Mouse (Mus musculus) liver, embryonic 14.5 days (tissue): Measurements from ENCODE around the gene Inpp4a. TPM values are rescaled to one million over a fixed set of nuclear protein-coding genes. Genes with fewer than 3 reads are reported as not detected.

Experiments
- ATAC-seq: fragments of 200-750 bp; cut with Nextera tagmentation; 2 replicates; pipeline ENCODE4 v1.8.0; 2017; ENCODE audit warnings: moderate number of reproducible peaks, mild to moderate bottlenecking, moderate library complexity; ENCODE audit not compliant: insufficient read depth
- DNase-seq, 3 experiments: peaks; one replicate each; pipeline ENCODE4 v3.0.0-alpha.2; 2012 to 2013; ENCODE audit warnings: low read depth in 3 of 3, low spot score in 3 of 3
- H3K27ac ChIP-seq: fragments of 300-500 bp; sonication (generic); 2 replicates; pipeline ENCODE4 v1.5.1; 2014; ENCODE audit warnings: moderate library complexity, mild to moderate bottlenecking, control low read depth, inconsistent platforms
- H3K27me3 ChIP-seq: fragments of 300-500 bp; sonication (generic); 2 replicates; pipeline ENCODE4 v1.6.1; 2014; ENCODE audit warnings: mild to moderate bottlenecking, low read length, moderate library complexity; ENCODE audit not compliant: control insufficient read depth, insufficient read depth
- H3K36me3 ChIP-seq: fragments of 300-500 bp; sonication (generic); replicated peaks from 2 replicates; pipeline ENCODE4 v1.6.1; 2014; ENCODE audit warnings: low read depth; ENCODE audit not compliant: control insufficient read depth, insufficient read depth
- H3K4me1 ChIP-seq, 2 experiments: fragments of 200-500 bp in 1 of 2; fragments of 300-500 bp in 1 of 2; sonication (generic) in 1 of 2; replicated peaks; 2 replicates each; pipeline ENCODE4 v1.6.1; 2012 to 2014; ENCODE audit warnings: antibody characterized with exemption in 1 of 2, inconsistent platforms in 1 of 2, low read length in 1 of 2; ENCODE audit not compliant: control insufficient read depth in 2 of 2, insufficient read depth in 2 of 2
- H3K4me2 ChIP-seq: fragments of 300-500 bp; sonication (generic); 2 replicates; pipeline ENCODE4 v1.6.1; 2014; ENCODE audit warnings: low read depth, mild to moderate bottlenecking, control low read depth, moderate library complexity
- H3K4me3 ChIP-seq, 2 experiments: fragments of 200-500 bp in 1 of 2; fragments of 300-500 bp in 1 of 2; sonication (generic) in 1 of 2; 2 replicates each; pipeline ENCODE4 v1.5.1; 2012 to 2014; ENCODE audit warnings: low read depth in 2 of 2, low read length in 2 of 2, mild to moderate bottlenecking in 2 of 2, control low read depth in 1 of 2, inconsistent platforms in 1 of 2, moderate library complexity in 1 of 2; ENCODE audit not compliant: insufficient read depth in 1 of 2
- H3K9ac ChIP-seq: fragments of 300-500 bp; sonication (generic); replicated peaks from 2 replicates; pipeline ENCODE4 v1.6.1; 2014; ENCODE audit warnings: mild to moderate bottlenecking, control low read depth, moderate library complexity
- H3K9me3 ChIP-seq: fragments of 300-500 bp; sonication (generic); 2 replicates; pipeline ENCODE4 v1.6.1; 2016; ENCODE audit warnings: low read length, mixed read lengths; ENCODE audit not compliant: control insufficient read depth
- CTCF ChIP-seq: IDR thresholded peaks from 2 replicates; pipeline ENCODE4 v1.5.1; 2016; ENCODE audit warnings: antibody characterized with exemption, low read depth, control low read depth
- EP300 ChIP-seq: IDR thresholded peaks from 2 replicates; pipeline ENCODE4 v1.6.1; 2016; ENCODE audit warnings: antibody characterized with exemption, low read depth
- WGBS: fragments of 180-500 bp; shearing (Covaris S2); extraction: QIAGEN DNeasy Blood & Tissue Kit; methylation state at CpG from one replicate; pipeline ENCODE4 v1.1.7; 2014; ENCODE audit not compliant: insufficient replicate concordance; 5-methylcytosine and 5-hydroxymethylcytosine counted together
- polyA plus RNA-seq, 2 experiments: library from polyadenylated mRNA; depleted of rRNA in 1 of 2; stranded (reverse) in 1 of 2; unstranded in 1 of 2; fragments of >200 nt; fragmentation: Nextera tagmentation in 1 of 2; extraction: Ambion mirVana in 1 of 2; gene quantifications; 2 replicates each; pipeline versions ENCODE4 v1.2.1 to v1.2.3; 2012 to 2014

Inpp4a gene
- polyA plus RNA-seq, 2 experiments = 1.7 to 2.2 TPM

DNA sequence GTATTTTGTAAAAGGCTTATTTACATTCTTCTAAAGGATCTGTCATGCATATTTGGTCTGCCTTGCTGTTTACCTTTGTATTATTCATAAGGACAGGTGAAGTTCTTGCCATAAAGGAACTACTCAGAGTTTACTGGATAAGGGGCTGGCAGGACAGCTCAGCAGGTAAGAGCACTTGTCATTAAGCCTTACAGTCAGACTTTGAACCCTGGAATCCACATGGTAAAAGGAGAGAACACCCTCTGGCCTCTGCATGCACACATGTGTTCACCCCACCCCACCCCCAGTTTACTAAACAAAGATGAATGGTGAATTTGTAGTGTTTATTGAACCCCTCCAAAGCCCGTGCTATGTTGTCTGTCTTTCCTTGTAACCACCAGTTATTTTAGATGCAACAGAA, 115.7 kb downstream of the Inpp4a start:
- no peak for ATAC-seq

DNA sequence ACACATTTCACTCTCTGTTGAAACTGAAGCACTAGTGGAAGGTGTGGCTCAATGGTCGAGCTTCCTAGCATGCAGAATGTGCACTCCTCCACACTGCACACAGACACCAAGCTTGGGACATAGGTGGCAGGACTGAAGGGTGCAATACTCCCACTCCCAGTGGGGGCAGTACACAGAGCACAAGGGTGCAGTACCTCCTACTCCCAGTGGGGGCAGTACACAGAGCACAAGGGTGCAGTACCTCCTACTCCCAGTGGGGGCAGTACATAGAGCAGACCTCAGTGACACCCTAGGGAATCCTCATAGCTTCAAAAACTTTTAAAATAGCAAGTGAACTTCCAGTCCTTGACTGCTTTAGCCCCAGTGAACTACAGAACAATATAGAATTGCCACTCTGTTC, 119.8 kb downstream of the Inpp4a start:
- H3K9me3 ChIP-seq = no peaks in the 10 kb centered on the region
- H3K4me1 ChIP-seq = no peaks in the 10 kb centered on the region; a peak in 1 of 4 replicates
- 77% methylated on average over 1 of the region's 1 CpGs for WGBS
- H3K4me3 ChIP-seq = no peak overlapping the region
- no peak overlapping the region for H3K27ac ChIP-seq
- DNase-seq (peak in 2 of 3 experiments; percentile 24 to 46), ATAC-seq (peak; percentile 72)
- H3K27me3 ChIP-seq = no peaks in the 10 kb centered on the region
- no peak overlapping the region for H3K4me2 ChIP-seq
- TF ChIP-seq CTCF = peak; percentile 100
- TF ChIP-seq EP300 = no peak
- peaks cover 14% of the 10 kb centered on the region for H3K36me3 ChIP-seq
- no peak overlapping the region for H3K9ac ChIP-seq

More for the DNA sequence above, 115.7 kb downstream of the Inpp4a start:
- H3K4me3 ChIP-seq = no peak overlapping the region
- no peaks in the 10 kb centered on the region for H3K9me3 ChIP-seq
- no peak for TF ChIP-seq CTCF
- TF ChIP-seq EP300 = no peak
- no peaks in the 10 kb centered on the region; a peak in 1 of 4 replicates for H3K4me1 ChIP-seq
- 56% methylated on average over 1 of the region's 1 CpGs for WGBS
- H3K27ac ChIP-seq = no peak overlapping the region
- H3K27me3 ChIP-seq = no peaks in the 10 kb centered on the region
- DNase-seq = no peak
- H3K9ac ChIP-seq = no peak overlapping the region
- no peak overlapping the region for H3K4me2 ChIP-seq
- peaks cover 13% of the 10 kb centered on the region for H3K36me3 ChIP-seq

DNA sequence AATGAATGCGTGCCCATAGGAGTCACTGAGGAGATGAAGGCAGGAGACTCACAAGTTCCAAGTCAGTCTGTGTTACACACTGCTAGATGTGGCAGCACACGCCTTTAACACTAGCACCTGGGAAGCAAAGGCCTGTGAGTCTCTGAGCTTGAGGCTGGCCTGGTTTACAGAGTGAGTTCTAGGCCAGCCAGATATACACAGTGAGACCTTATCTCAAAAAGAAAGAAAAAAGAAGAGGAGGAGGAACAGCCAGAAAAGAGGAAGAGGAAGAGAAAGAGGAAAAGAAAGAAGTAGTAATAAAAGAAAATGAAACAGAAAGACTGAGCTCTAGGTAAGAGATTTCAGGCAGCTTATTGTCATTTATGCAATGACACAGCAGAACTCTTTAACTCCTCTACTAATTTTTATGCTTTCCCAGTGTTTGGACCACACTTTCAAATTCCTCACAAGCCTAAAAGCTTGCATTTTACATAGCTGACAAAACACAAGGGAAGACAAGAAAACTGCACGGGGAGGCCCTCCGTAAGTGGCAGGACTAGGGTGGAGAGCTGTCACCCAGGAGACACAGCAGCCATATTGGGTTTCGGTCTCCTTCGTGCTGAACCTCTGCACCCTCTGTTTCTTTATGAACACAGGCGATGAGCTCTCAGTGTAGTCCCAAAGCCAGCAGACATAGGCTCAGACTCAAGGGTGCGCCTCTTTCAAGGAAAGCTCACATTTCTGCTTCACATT, 127.6 kb downstream of the Inpp4a start:
- 79% methylated on average over 8 of the region's 8 CpGs for WGBS
- Histone ChIP-seq H3K9ac (no peak overlapping the region), H3K4me1 (peaks cover 16 to 20% of the 10 kb centered on the region in 2 experiments), H3K4me2 (no peak overlapping the region), H3K27me3 (no peaks in the 10 kb centered on the region), H3K27ac (no peak overlapping the region), H3K36me3 (peaks cover 15% of the 10 kb centered on the region), H3K4me3 (no peak overlapping the region), H3K9me3 (no peaks in the 10 kb centered on the region)
- no peak for ATAC-seq
- DNase-seq = no peak
- TF ChIP-seq EP300 (no peak), CTCF (no peak)

DNA sequence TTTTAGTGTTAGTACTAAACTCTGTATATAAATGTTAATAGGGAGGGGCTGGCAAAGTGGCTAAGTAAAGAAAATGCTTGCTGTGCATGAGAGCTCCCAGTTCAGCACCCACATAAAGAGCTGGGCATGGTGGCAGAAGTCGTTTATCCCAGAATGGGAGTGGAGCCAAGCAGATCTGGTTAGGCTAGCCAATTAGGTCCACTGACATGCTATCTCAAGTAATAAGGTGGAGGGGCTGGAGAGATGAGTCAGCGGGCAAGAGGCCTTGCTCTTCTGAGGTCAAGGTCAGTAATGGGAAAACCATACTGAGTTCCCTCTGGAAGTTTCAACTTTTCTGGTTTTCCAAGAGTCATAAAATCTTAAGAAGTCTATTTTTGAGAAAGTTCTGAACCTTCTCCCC, 129.2 kb downstream of the Inpp4a start:
- Histone ChIP-seq H3K27me3 (no peaks in the 10 kb centered on the region), H3K36me3 (peaks cover 29% of the 10 kb centered on the region), H3K4me1 (peaks cover 16 to 20% of the 10 kb centered on the region in 2 experiments), H3K4me2 (peak overlapping the region; percentile 96), H3K27ac (peak overlapping the region; percentile 6), H3K4me3 (peak overlapping the region; percentile 74 to 98), H3K9me3 (no peaks in the 10 kb centered on the region), H3K9ac (peak overlapping the region; percentile 83)
- ATAC-seq (no peak), DNase-seq (peak in 1 of 3 experiments; percentile 9)
- TF ChIP-seq CTCF = no peak
- TF ChIP-seq EP300 = no peak
- WGBS = 15% methylated on average over 2 of the region's 2 CpGs

DNA sequence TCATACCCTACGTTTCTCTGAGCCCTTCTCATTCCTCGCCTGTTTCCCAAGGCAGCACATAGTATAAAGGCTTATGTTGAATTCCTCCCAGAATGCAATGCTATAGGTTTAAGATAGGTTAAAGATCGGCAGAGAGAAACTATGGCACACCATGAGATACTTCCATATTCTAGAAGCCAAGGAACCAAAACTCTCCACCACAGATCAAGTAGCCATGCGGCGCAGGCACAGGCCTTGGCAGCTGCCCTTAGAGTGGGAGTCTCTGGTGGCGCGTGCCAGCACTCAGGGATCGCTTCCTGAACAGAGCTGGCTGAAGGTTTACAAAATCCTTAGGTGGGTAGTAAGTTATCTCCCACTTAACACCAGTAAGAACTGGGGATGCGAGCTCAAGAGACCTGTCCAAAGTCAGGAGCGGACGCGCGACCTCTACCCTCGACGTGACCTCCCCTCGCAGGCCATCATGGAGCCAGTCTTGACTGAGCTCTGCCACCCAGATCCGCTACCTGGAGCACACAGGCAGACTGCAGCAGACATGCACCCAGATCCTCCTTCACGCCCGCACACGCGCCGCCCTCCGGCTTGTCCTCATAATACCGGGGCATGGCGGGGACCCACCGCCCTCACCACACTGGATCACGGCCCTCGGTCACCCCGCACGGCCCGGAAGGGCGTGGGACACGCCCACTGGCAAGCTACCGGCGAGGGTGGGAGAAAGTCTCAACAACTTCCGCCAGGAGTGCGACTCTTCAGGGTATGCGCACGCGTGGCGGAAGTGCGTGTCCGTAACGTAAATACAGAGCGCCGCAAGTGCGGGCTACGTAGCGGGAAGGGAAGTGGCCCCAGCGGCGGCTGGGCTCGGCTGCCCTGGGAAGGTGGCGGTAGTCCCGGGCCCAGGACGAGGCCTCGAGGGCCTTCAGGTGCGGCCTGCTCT, 130.0 kb downstream of the Inpp4a start, which contains the start of the genes Coa5 and Unc50:
Coa5 (minus strand) TSS at position 738 of the 931 bp plus-strand sequence.
Unc50 (plus strand) TSS at position 774 of the 931 bp plus-strand sequence.
- Histone ChIP-seq H3K36me3 (peaks cover 30% of the 10 kb centered on the region), H3K9ac (peak within 1 kb of the TSS; percentile 95), H3K27ac (peak within 1 kb of the TSS; percentile 81), H3K9me3 (no peaks in the 10 kb centered on the region), H3K27me3 (no peaks in the 10 kb centered on the region), H3K4me2 (peak within 1 kb of the TSS; percentile 96), H3K4me1 (peaks cover 16 to 20% of the 10 kb centered on the region in 2 experiments), H3K4me3 (peak within 1 kb of the TSS; percentile 74 to 98)
- ATAC-seq (peak; percentile 94), DNase-seq (peak; percentile 91 to 93 (median 93))
- 1% methylated on average over 57 of the region's 57 CpGs for WGBS
- TF ChIP-seq CTCF (peak; percentile 29; the same call in 1 of the 2 replicates), EP300 (peak; percentile 37; the same call in 1 of the 2 replicates)
